Mouse (Mus musculus) hindbrain, embryonic 12.5 days (tissue): ENCODE results near the gene Nr2e1. TPM values are rescaled to one million over a fixed set of nuclear protein-coding genes. Genes with fewer than 3 reads are reported as not detected.

ENCODE experiments used
- ATAC-seq: fragments of 200-750 bp; cut with Nextera tagmentation; 2 replicates; pipeline ENCODE4 v1.8.0; 2017; ENCODE audit warnings: moderate TSS enrichment; ENCODE audit not compliant: low FRiP score
- H3K27ac ChIP-seq: fragments of 300-500 bp; sonication (generic); 2 replicates; pipeline ENCODE4 v1.5.1; 2016; ENCODE audit warnings: mild to moderate bottlenecking
- H3K27me3 ChIP-seq: fragments of 300-500 bp; sonication (generic); 2 replicates; pipeline ENCODE4 v1.6.1; 2016; ENCODE audit warnings: mild to moderate bottlenecking
- H3K36me3 ChIP-seq: fragments of 300-500 bp; sonication (generic); 2 replicates; pipeline ENCODE4 v1.6.1; 2016; ENCODE audit warnings: mild to moderate bottlenecking
- H3K4me1 ChIP-seq: fragments of 300-500 bp; sonication (generic); 2 replicates; pipeline ENCODE4 v1.6.1; 2016
- H3K4me2 ChIP-seq: fragments of 300-500 bp; sonication (generic); replicated peaks from 2 replicates; pipeline ENCODE4 v1.6.1; 2016; ENCODE audit warnings: mild to moderate bottlenecking
- H3K4me3 ChIP-seq: fragments of 300-500 bp; sonication (generic); 2 replicates; pipeline ENCODE4 v1.5.1; 2016; ENCODE audit warnings: mild to moderate bottlenecking
- H3K9ac ChIP-seq: fragments of 300-500 bp; sonication (generic); 2 replicates; pipeline ENCODE4 v1.6.1; 2016; ENCODE audit warnings: mild to moderate bottlenecking, moderate library complexity
- H3K9me3 ChIP-seq: fragments of 300-500 bp; sonication (generic); replicated peaks from 2 replicates; pipeline ENCODE4 v1.6.1; 2016; ENCODE audit warnings: mild to moderate bottlenecking
- WGBS: fragments of 180-500 bp; shearing (Covaris S2); methylation state at CpG from one replicate; pipeline ENCODE4 v1.1.7; 2016; 5-methylcytosine and 5-hydroxymethylcytosine counted together
- polyA plus RNA-seq: library from polyadenylated mRNA; unstranded; fragments of >200 nt; fragmentation: Nextera tagmentation; extraction: Ambion mirVana; gene quantifications from 2 replicates; pipeline ENCODE4 v1.2.1, GENCODE M21; 2016

Gene Nr2e1
- polyA plus RNA-seq, 1 experiment from 2014 or later = 2.1 TPM

- ATAC-seq = no peak
- H3K4me1 ChIP-seq = peaks cover 25% of the 10 kb centered on the region
- no peaks in the 10 kb centered on the region for H3K36me3 ChIP-seq
- WGBS = under 1% methylated on average over 35 of the region's 37 CpGs
- no peak overlapping the region for H3K27ac ChIP-seq
- H3K27me3 ChIP-seq = peaks cover 97% of the 10 kb centered on the region
- peak overlapping the region; percentile 41 for H3K4me2 ChIP-seq
- H3K9me3 ChIP-seq = 0 out of 2 replicates have a peak, but pooled peaks cover 3% of the 10 kb centered on the region
- H3K9ac ChIP-seq = no peak overlapping the region
- peak overlapping the region; percentile 22 for H3K4me3 ChIP-seq
These were observed 1.1 kb upstream of the Nr2e1 start for GRCm38 (mm10) chr10:42584436-42584983.

GRCm38 (mm10) chr10:42583902-42584435, 537 bp upstream of the Nr2e1 start:
- peak overlapping the region; percentile 22 for H3K4me3 ChIP-seq
- peaks cover 29% of the 10 kb centered on the region for H3K4me1 ChIP-seq
- no peak for ATAC-seq
- H3K9me3 ChIP-seq = 0 out of 2 replicates have a peak, but pooled peaks cover 3% of the 10 kb centered on the region
- H3K27ac ChIP-seq = no peak overlapping the region
- no peak overlapping the region for H3K9ac ChIP-seq
- peak overlapping the region; percentile 41 for H3K4me2 ChIP-seq
- H3K36me3 ChIP-seq = no peaks in the 10 kb centered on the region
- peaks cover 98% of the 10 kb centered on the region for H3K27me3 ChIP-seq
- WGBS = 1% methylated on average over 32 of the region's 32 CpGs

GRCm38 (mm10) chr10:42582566-42583110, 794 bp downstream of the Nr2e1 start:
- Histone ChIP-seq H3K36me3 (no peaks in the 10 kb centered on the region), H3K27me3 (peaks cover 98% of the 10 kb centered on the region), H3K4me1 (peaks cover 29% of the 10 kb centered on the region), H3K4me2 (peak overlapping the region; percentile 41), H3K4me3 (peak overlapping the region; percentile 22; the same call in 1 of the 2 replicates), H3K9ac (no peak overlapping the region), H3K9me3 (0 out of 2 replicates have a peak, but pooled peaks cover 3% of the 10 kb centered on the region), H3K27ac (no peak overlapping the region)
- WGBS = under 1% methylated on average over 44 of the region's 44 CpGs
- ATAC-seq = no peak

- no peaks in the 10 kb centered on the region for H3K36me3 ChIP-seq
- ATAC-seq = no peak
- H3K4me1 ChIP-seq = peaks cover 29% of the 10 kb centered on the region
- 0 out of 2 replicates have a peak, but pooled peaks cover 3% of the 10 kb centered on the region for H3K9me3 ChIP-seq
- peaks cover 99% of the 10 kb centered on the region for H3K27me3 ChIP-seq
- no peak overlapping the region for H3K4me2 ChIP-seq
- H3K9ac ChIP-seq = no peak overlapping the region
- under 1% methylated on average over 45 of the region's 45 CpGs for WGBS
- no peak overlapping the region for H3K27ac ChIP-seq
- H3K4me3 ChIP-seq = peak overlapping the region; percentile 22; the same call in 1 of the 2 replicates
These were observed 1.5 kb downstream of the Nr2e1 start for GRCm38 (mm10) chr10:42581694-42582565.

- Histone ChIP-seq H3K27me3 (peaks cover 98% of the 10 kb centered on the region), H3K4me2 (no peak overlapping the region)
- WGBS = 3% methylated on average over 7 of the region's 7 CpGs
These were observed 2.5 kb downstream of the Nr2e1 start for GRCm38 (mm10) chr10:42580951-42581277.

GRCm38 (mm10) chr10:42580131-42580950, 3.1 kb downstream of the Nr2e1 start:
- Histone ChIP-seq H3K4me2 (peak overlapping the region; percentile 30; the same call in 1 of the 2 replicates), H3K36me3 (no peaks in the 10 kb centered on the region), H3K4me1 (peaks cover 29% of the 10 kb centered on the region), H3K9ac (no peak overlapping the region), H3K27me3 (peaks cover 98% of the 10 kb centered on the region), H3K9me3 (no peaks in the 10 kb centered on the region), H3K27ac (no peak overlapping the region), H3K4me3 (peak overlapping the region; percentile 12; the same call in 1 of the 2 replicates)
- ATAC-seq = no peak
- 1% methylated on average over 29 of the region's 29 CpGs for WGBS

More at GRCm38 (mm10) chr10:42580951-42581277, 2.5 kb downstream of the Nr2e1 start:
- no peak overlapping the region for H3K27ac ChIP-seq
- no peak overlapping the region for H3K9ac ChIP-seq
- no peak for ATAC-seq
- H3K4me3 ChIP-seq = no peak overlapping the region; the same call in 1 of the 2 replicates
- H3K9me3 ChIP-seq = no peaks in the 10 kb centered on the region
- H3K36me3 ChIP-seq = no peaks in the 10 kb centered on the region
- H3K4me1 ChIP-seq = peaks cover 29% of the 10 kb centered on the region

- Histone ChIP-seq H3K4me3 (peak overlapping the region; percentile 12; the same call in 1 of the 2 replicates), H3K4me2 (peak overlapping the region; percentile 30), H3K27me3 (peaks cover 98% of the 10 kb centered on the region), H3K9me3 (no peaks in the 10 kb centered on the region), H3K27ac (no peak overlapping the region), H3K36me3 (no peaks in the 10 kb centered on the region), H3K9ac (no peak overlapping the region; the same call in 1 of the 2 replicates), H3K4me1 (peaks cover 29% of the 10 kb centered on the region)
- WGBS = under 1% methylated on average over 41 of the region's 41 CpGs
- ATAC-seq = peak; percentile 15; the same call in 1 of the 2 replicates
These were observed 3.8 kb downstream of the Nr2e1 start for GRCm38 (mm10) chr10:42579475-42580130.

- H3K4me2 ChIP-seq = no peak overlapping the region
- H3K36me3 ChIP-seq = no peaks in the 10 kb centered on the region
- peaks cover 98% of the 10 kb centered on the region for H3K27me3 ChIP-seq
- no peaks in the 10 kb centered on the region for H3K9me3 ChIP-seq
- no peak overlapping the region; the same call in 1 of the 2 replicates for H3K9ac ChIP-seq
- H3K4me3 ChIP-seq = peak overlapping the region; percentile 12; the same call in 1 of the 2 replicates
- peaks cover 22% of the 10 kb centered on the region for H3K4me1 ChIP-seq
- H3K27ac ChIP-seq = no peak overlapping the region
- ATAC-seq = no peak
- 1% methylated on average over 22 of the region's 22 CpGs for WGBS
These were observed 4.5 kb downstream of the Nr2e1 start for GRCm38 (mm10) chr10:42578698-42579474.

GRCm38 (mm10) chr10:42578281-42578675, 5.2 kb downstream of the Nr2e1 start:
- WGBS = under 1% methylated on average over 15 of the region's 15 CpGs
- ATAC-seq = no peak

GRCm38 (mm10) chr10:42577525-42578280, 5.7 kb downstream of the Nr2e1 start:
- no peaks in the 10 kb centered on the region for H3K9me3 ChIP-seq
- ATAC-seq = no peak
- peaks cover 14% of the 10 kb centered on the region for H3K4me1 ChIP-seq
- H3K27ac ChIP-seq = no peak overlapping the region
- peaks cover 98% of the 10 kb centered on the region for H3K27me3 ChIP-seq
- no peak overlapping the region for H3K9ac ChIP-seq
- WGBS = 1% methylated on average over 15 of the region's 15 CpGs
- no peak overlapping the region for H3K4me2 ChIP-seq
- no peak overlapping the region for H3K4me3 ChIP-seq
- no peaks in the 10 kb centered on the region for H3K36me3 ChIP-seq

More at GRCm38 (mm10) chr10:42578281-42578675, 5.2 kb downstream of the Nr2e1 start:
- Histone ChIP-seq H3K9ac (no peak overlapping the region), H3K36me3 (no peaks in the 10 kb centered on the region), H3K4me1 (peaks cover 16% of the 10 kb centered on the region), H3K27me3 (peaks cover 98% of the 10 kb centered on the region), H3K27ac (no peak overlapping the region), H3K9me3 (no peaks in the 10 kb centered on the region), H3K4me2 (no peak overlapping the region), H3K4me3 (no peak overlapping the region)
